Mouse (Mus musculus) midbrain, embryonic 13.5 days (tissue): ENCODE measurements around the gene Slc35c1. TPM values are rescaled to one million over a fixed set of nuclear protein-coding genes. Genes with fewer than 3 reads are reported as not detected.
A peak's percentile ranks its signal among the peaks of the same experiment; 100 is the strongest.

ENCODE experiments used
- ATAC-seq: fragments of 200-750 bp; cut with Nextera tagmentation; 2 replicates; pipeline ENCODE4 v1.8.0; 2017; ENCODE audit warnings: mild to moderate bottlenecking, moderate TSS enrichment, moderate library complexity
- H3K27ac ChIP-seq: fragments of 300-500 bp; sonication (generic); 2 replicates; pipeline ENCODE4 v1.5.1; 2015; ENCODE audit warnings: inconsistent platforms, mild to moderate bottlenecking, moderate library complexity
- H3K27me3 ChIP-seq: fragments of 300-500 bp; sonication (generic); 2 replicates; pipeline ENCODE4 v1.6.1; 2015; ENCODE audit warnings: mild to moderate bottlenecking, inconsistent platforms
- H3K36me3 ChIP-seq: fragments of 300-500 bp; sonication (generic); 2 replicates; pipeline ENCODE4 v1.6.1; 2015; ENCODE audit warnings: mild to moderate bottlenecking, inconsistent platforms
- H3K4me1 ChIP-seq: fragments of 300-500 bp; sonication (generic); replicated peaks from 2 replicates; pipeline ENCODE4 v1.6.1; 2015; ENCODE audit warnings: inconsistent platforms
- H3K4me2 ChIP-seq: fragments of 300-500 bp; sonication (generic); replicated peaks from 2 replicates; pipeline ENCODE4 v1.6.1; 2015; ENCODE audit warnings: moderate library complexity, mild to moderate bottlenecking, inconsistent platforms
- H3K4me3 ChIP-seq: fragments of 300-500 bp; sonication (generic); replicated peaks from 2 replicates; pipeline ENCODE4 v1.5.1; 2015; ENCODE audit warnings: mild to moderate bottlenecking, inconsistent platforms
- H3K9ac ChIP-seq: fragments of 300-500 bp; sonication (generic); replicated peaks from 2 replicates; pipeline ENCODE4 v1.6.1; 2015; ENCODE audit warnings: mild to moderate bottlenecking, inconsistent platforms
- H3K9me3 ChIP-seq: fragments of 300-500 bp; sonication (generic); 2 replicates; pipeline ENCODE4 v1.6.1; 2016; ENCODE audit warnings: mild to moderate bottlenecking, inconsistent platforms
- whole genome bisulfite sequencing: fragments of 180-500 bp; shearing (Covaris S2); methylation state at CpG from one replicate; pipeline ENCODE4 v1.1.7; 2015; 5-methylcytosine and 5-hydroxymethylcytosine counted together
- polyA plus RNA-seq: library from polyadenylated mRNA; unstranded; fragments of >200 nt; fragmentation: Nextera tagmentation; extraction: Ambion mirVana; gene quantifications from 2 replicates; pipeline ENCODE4 v1.2.1, GENCODE M21; 2015

Gene Slc35c1
- polyA plus RNA-seq, 1 experiment from 2014 or later = 10.6 TPM

DNA sequence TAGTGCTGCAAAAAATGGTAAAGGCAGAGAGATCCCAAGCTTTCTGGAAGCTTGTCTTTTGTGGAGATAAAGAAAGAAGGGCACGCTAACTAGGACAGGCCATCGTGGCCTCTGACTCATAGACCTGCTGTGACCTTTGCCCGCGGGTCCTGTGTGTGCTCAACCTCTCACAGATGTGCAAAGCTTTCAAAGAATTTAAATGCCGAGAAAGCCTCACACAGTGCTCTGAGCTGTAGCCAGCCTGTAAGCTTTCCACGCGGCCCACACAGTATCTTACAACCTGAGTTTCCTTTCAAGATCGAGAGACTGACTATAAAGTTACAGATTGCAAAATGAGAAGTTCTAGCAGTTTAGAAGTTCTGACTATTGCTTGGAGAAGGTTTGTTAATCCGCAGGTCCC, 14.4 kb downstream of the Slc35c1 start:
- H3K9me3 ChIP-seq = no peaks in the 10 kb centered on the region
- no peak overlapping the region for H3K9ac ChIP-seq
- ATAC-seq = no peak
- H3K27ac ChIP-seq = no peak overlapping the region
- 0 out of 2 replicates have a peak, but pooled peaks cover 6% of the 10 kb centered on the region for H3K4me1 ChIP-seq
- no peak overlapping the region for H3K4me3 ChIP-seq
- no peaks in the 10 kb centered on the region for H3K27me3 ChIP-seq
- no peak overlapping the region for H3K4me2 ChIP-seq
- H3K36me3 ChIP-seq = no peaks in the 10 kb centered on the region
- 42% methylated on average over 9 of the region's 9 CpGs for WGBS

DNA sequence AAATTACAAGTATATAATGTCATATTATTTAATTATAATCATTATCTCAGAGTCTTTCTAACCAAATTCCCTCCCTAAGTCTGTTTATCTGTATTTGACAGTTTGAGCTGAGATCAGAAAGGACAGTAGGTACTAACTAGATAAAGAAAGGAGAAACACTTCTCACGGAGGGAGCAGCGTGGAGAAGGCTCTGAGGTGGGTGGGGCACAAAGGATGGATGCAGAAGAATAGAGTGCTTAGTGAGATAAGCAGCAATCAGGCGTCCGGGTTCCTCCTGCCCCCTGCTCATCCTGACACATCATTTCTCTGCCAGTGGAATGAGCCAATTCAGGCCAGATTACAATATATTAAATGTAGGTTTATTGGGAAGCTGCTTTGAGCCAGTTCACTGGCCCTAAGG, 16.0 kb downstream of the Slc35c1 start:
- 0 out of 2 replicates have a peak, but pooled peaks cover 6% of the 10 kb centered on the region for H3K4me1 ChIP-seq
- ATAC-seq = no peak
- WGBS = 40% methylated on average over 4 of the region's 4 CpGs
- H3K4me3 ChIP-seq = no peak overlapping the region
- no peak overlapping the region for H3K4me2 ChIP-seq
- H3K9ac ChIP-seq = no peak overlapping the region
- H3K27ac ChIP-seq = no peak overlapping the region
- no peaks in the 10 kb centered on the region for H3K27me3 ChIP-seq
- H3K36me3 ChIP-seq = no peaks in the 10 kb centered on the region
- no peaks in the 10 kb centered on the region for H3K9me3 ChIP-seq

GRCm38 (mm10) chr2:92443313-92443712, 17.0 kb downstream of the Slc35c1 start:
- no peak overlapping the region for H3K9ac ChIP-seq
- 0 out of 2 replicates have a peak, but pooled peaks cover 6% of the 10 kb centered on the region for H3K4me1 ChIP-seq
- no peaks in the 10 kb centered on the region for H3K9me3 ChIP-seq
- H3K27ac ChIP-seq = no peak overlapping the region
- no peaks in the 10 kb centered on the region for H3K36me3 ChIP-seq
- WGBS = 79% methylated on average over 4 of the region's 4 CpGs
- no peak overlapping the region for H3K4me3 ChIP-seq
- H3K4me2 ChIP-seq = no peak overlapping the region
- no peaks in the 10 kb centered on the region for H3K27me3 ChIP-seq
- no peak for ATAC-seq

DNA sequence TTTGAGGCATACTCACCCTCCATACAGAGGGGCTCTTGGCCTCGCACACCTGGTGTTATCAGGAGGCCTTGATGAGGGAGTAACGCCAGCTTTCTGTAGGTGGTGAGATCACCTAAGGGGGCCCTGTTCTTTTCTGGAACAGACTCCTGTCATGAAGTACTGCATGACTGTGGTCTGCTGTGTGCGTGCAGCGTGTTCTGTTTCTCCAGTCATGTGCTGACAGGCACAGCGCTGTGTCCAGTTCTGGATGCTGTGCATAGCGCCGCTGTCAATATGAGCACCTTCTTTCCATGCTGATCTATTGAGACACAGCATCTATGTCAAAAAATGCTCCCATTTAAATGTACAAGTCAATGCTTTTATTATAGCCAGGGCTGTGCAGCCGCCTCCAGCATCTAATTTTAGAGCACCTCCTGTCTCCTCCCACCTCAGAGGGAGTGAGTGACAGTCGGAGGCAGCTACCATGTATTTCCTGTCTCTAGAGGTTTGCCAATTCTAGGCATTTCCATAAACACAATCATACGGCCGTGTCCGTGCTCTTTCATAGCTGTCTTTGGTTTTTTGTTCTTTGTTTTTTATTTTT, 17.8 kb downstream of the Slc35c1 start:
- peak overlapping the region; percentile 26; the same call in 1 of the 2 replicates for H3K27ac ChIP-seq
- H3K4me2 ChIP-seq = no peak overlapping the region
- no peaks in the 10 kb centered on the region for H3K27me3 ChIP-seq
- H3K4me1 ChIP-seq = peaks cover 6% of the 10 kb centered on the region; the same call in 1 of the 2 replicates
- 76% methylated on average over 12 of the region's 12 CpGs for WGBS
- no peaks in the 10 kb centered on the region for H3K9me3 ChIP-seq
- no peak overlapping the region for H3K4me3 ChIP-seq
- ATAC-seq = peak; percentile 66
- no peak overlapping the region for H3K9ac ChIP-seq
- no peaks in the 10 kb centered on the region for H3K36me3 ChIP-seq

GRCm38 (mm10) chr2:92440432-92440831, 19.9 kb downstream of the Slc35c1 start:
- Histone ChIP-seq H3K4me1 (peaks cover 6% of the 10 kb centered on the region; the same call in 1 of the 2 replicates), H3K9me3 (no peaks in the 10 kb centered on the region), H3K4me2 (no peak overlapping the region), H3K27me3 (0 out of 2 replicates have a peak, but pooled peaks cover 3% of the 10 kb centered on the region), H3K4me3 (no peak overlapping the region), H3K27ac (no peak overlapping the region), H3K9ac (no peak overlapping the region), H3K36me3 (no peaks in the 10 kb centered on the region)
- ATAC-seq = no peak
- 64% methylated on average over 6 of the region's 6 CpGs for WGBS

DNA sequence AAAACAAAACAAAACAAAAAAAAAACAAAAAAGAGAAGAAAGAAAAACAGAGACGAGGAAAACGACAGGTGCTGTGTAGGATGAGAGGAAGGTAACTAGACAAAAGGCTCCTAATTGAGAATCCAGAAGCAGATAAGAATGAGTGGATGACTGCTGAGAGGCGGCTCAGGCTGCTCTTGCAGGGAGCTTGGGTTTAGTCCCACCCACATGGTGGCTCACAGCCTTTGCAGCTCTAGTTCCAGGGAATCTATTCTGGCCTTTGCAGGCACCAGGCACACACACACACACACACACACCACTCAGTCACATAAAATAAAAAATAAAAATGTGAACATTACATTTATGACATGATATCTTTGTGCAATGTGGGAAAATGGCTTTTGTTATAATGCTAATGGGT, 21.8 kb downstream of the Slc35c1 start:
- Histone ChIP-seq H3K27ac (no peak overlapping the region), H3K9me3 (no peaks in the 10 kb centered on the region), H3K36me3 (no peaks in the 10 kb centered on the region), H3K4me2 (no peak overlapping the region), H3K27me3 (peaks cover 8% of the 10 kb centered on the region; the same call in 1 of the 2 replicates), H3K4me1 (peaks cover 14% of the 10 kb centered on the region), H3K9ac (no peak overlapping the region), H3K4me3 (no peak overlapping the region)
- no peak for ATAC-seq
- 70% methylated on average over 3 of the region's 3 CpGs for whole genome bisulfite sequencing

DNA sequence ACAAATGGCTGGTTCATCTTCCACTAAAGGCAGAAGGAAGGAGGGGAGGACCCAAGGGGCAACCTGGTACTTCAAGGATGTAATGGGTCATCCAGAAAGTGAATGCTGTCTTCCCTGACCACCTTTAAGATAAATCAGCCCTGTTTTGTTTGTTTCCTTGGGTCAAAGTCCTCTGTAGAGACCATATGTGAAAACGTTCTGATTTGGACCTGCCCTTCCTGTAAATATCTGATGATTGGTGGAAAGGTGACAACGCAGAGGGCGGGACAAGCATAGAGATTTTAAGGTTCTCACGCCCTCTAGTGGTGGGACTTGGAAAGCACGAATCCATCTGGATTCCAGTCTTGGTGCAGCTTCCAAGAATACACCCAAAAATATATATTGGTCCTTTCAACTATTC, 22.5 kb downstream of the Slc35c1 start:
- Histone ChIP-seq H3K27ac (no peak overlapping the region), H3K4me2 (peak overlapping the region; percentile 37), H3K36me3 (no peaks in the 10 kb centered on the region), H3K27me3 (peaks cover 8% of the 10 kb centered on the region; the same call in 1 of the 2 replicates), H3K9ac (no peak overlapping the region), H3K4me1 (peaks cover 21% of the 10 kb centered on the region), H3K4me3 (no peak overlapping the region), H3K9me3 (no peaks in the 10 kb centered on the region)
- under 1% methylated on average over 5 of the region's 5 CpGs for WGBS
- ATAC-seq = no peak

DNA sequence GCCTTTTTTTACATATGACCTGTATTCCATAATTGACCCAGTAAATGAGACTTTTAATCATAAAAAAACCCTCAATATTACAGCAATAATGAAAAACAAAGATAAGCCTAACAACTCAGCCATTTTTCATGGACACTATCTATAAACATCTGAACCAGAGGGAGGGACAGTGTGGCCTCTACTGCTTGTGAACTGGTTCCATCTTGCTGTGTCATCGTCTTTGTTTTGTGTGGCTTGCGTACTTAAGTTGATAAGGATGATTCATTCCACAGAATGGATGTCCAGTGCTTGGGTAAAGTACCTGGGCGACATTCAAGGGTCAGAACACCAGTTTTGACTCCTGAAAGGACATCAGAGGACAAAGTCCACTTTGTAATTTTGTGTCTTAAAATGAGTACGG, 23.0 kb downstream of the Slc35c1 start:
- H3K36me3 ChIP-seq = no peaks in the 10 kb centered on the region
- H3K4me2 ChIP-seq = peak overlapping the region; percentile 37
- peaks cover 23% of the 10 kb centered on the region for H3K4me1 ChIP-seq
- no peak overlapping the region for H3K4me3 ChIP-seq
- ATAC-seq = no peak
- H3K9me3 ChIP-seq = no peaks in the 10 kb centered on the region
- 80% methylated on average over 4 of the region's 4 CpGs for WGBS
- peaks cover 8% of the 10 kb centered on the region; the same call in 1 of the 2 replicates for H3K27me3 ChIP-seq
- H3K9ac ChIP-seq = no peak overlapping the region
- H3K27ac ChIP-seq = no peak overlapping the region

- no peak overlapping the region for H3K9ac ChIP-seq
- H3K27me3 ChIP-seq = peaks cover 8% of the 10 kb centered on the region; the same call in 1 of the 2 replicates
- H3K9me3 ChIP-seq = no peaks in the 10 kb centered on the region
- 52% methylated on average over 6 of the region's 6 CpGs for WGBS
- H3K27ac ChIP-seq = no peak overlapping the region
- no peak for ATAC-seq
- peak overlapping the region; percentile 87; the same call in 1 of the 2 replicates for H3K4me2 ChIP-seq
- peaks cover 44% of the 10 kb centered on the region for H3K4me1 ChIP-seq
- H3K4me3 ChIP-seq = peak overlapping the region; percentile 87; the same call in 1 of the 2 replicates
- no peaks in the 10 kb centered on the region for H3K36me3 ChIP-seq
Observed at GRCm38 (mm10) chr2:92435023-92435422, 25.3 kb downstream of the Slc35c1 start.

- peaks cover 50% of the 10 kb centered on the region for H3K4me1 ChIP-seq
Observed at GRCm38 (mm10) chr2:92434375-92434745, 26.0 kb downstream of the Slc35c1 start.

GRCm38 (mm10) chr2:92433578-92434374, 26.6 kb downstream of the Slc35c1 start, which contains the start of gene Cry2:
TSS of gene Cry2 (minus strand) at chr2:92434043.
- Histone ChIP-seq H3K27ac (peak within 1 kb of the TSS; percentile 82), H3K27me3 (peaks cover 8% of the 10 kb centered on the region; the same call in 1 of the 2 replicates), H3K9ac (peak within 1 kb of the TSS; percentile 90), H3K36me3 (no peaks in the 10 kb centered on the region), H3K4me3 (peak within 1 kb of the TSS; percentile 87), H3K9me3 (no peaks in the 10 kb centered on the region), H3K4me1 (peaks cover 55% of the 10 kb centered on the region), H3K4me2 (peak within 1 kb of the TSS; percentile 87)
- ATAC-seq = peak; percentile 97
- WGBS = under 1% methylated on average over 76 of the region's 76 CpGs

More at GRCm38 (mm10) chr2:92434375-92434745, 26.0 kb downstream of the Slc35c1 start:
- peak overlapping the region; percentile 87 for H3K4me3 ChIP-seq
- no peaks in the 10 kb centered on the region for H3K36me3 ChIP-seq
- H3K9me3 ChIP-seq = no peaks in the 10 kb centered on the region
- H3K27me3 ChIP-seq = peaks cover 8% of the 10 kb centered on the region; the same call in 1 of the 2 replicates
- peak overlapping the region; percentile 54 for H3K27ac ChIP-seq
- H3K9ac ChIP-seq = peak overlapping the region; percentile 65
- WGBS = 5% methylated on average over 12 of the region's 12 CpGs
- H3K4me2 ChIP-seq = peak overlapping the region; percentile 87
- ATAC-seq = no peak
